Mouse (Mus musculus) stomach, postnatal 0 days (tissue): ENCODE data around the gene Pi4k2a.

Source experiments
- CTCF ChIP-seq: IDR thresholded peaks from 2 replicates; pipeline ENCODE4 v1.5.1; 2016; ENCODE audit warnings: antibody characterized with exemption, low read depth, mild to moderate bottlenecking, moderate library complexity
- EP300 ChIP-seq: optimal IDR thresholded peaks from 2 replicates; pipeline ENCODE3; 2016; ENCODE audit warnings: antibody characterized with exemption

DNA sequence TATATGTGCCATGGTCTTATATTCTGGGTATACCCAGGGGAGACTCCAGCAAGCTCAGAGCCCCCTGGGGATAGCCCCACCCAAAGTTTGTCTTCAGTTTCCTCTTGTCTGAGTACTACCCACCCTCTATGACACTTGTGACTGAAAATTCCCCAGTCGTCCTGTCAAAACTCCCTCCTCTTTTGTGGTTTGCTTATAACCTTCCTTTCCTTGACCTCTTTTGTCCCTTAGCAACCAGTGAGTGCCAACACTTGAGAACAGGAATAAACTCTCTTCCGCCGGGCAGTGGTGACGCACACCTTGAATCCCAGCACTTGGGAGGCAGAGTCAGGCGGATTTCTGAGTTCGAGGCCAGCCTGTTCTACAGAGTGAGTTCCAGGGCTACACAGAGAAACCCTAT, 53.8 kb downstream of the Pi4k2a start:
- TF ChIP-seq CTCF (no peak), EP300 (no peak)
